Mouse (Mus musculus) liver, adult 2 months (tissue): ENCODE measurements around the gene Ebf4.

Experiments used
- CTCF ChIP-seq: fragments of 200-500 bp; IDR thresholded peaks from 2 replicates; pipeline ENCODE4 v1.5.1; 2011; ENCODE audit warnings: low read depth, low read length, control low read depth
- POLR2A ChIP-seq: fragments of 200-500 bp; IDR thresholded peaks from 2 replicates; pipeline ENCODE4 v1.6.1; 2011; ENCODE audit warnings: low read length, control low read depth; ENCODE audit not compliant: insufficient read depth; ENCODE audit errors: extremely low read depth

GRCm38 (mm10) chr2:130273732-130274131 lies 21.2 kb upstream of the Ebf4 start:
- TF ChIP-seq CTCF: no peak
- no peak for TF ChIP-seq POLR2A
